Mouse (Mus musculus): ENCODE results near the gene Klre1. TPM values are rescaled to one million over a fixed set of nuclear protein-coding genes. Genes with fewer than 3 reads are reported as not detected.
"Not testable (repeated sequence)": the region's sequence is repeated elsewhere in the genome, so short reads cannot be mapped to it uniquely, and the experiment has no call there.

Gene Klre1
- total RNA-seq, 1 experiment from 2014 or later: not detected

- no peak for DNase-seq
These were observed 13.8 kb downstream of the Klre1 start, which contains the start of gene Klrd1 for GRCm38 (mm10) chr6:129591508-129591907. TSS of gene Klrd1 (plus strand) at chr6:129591782.

- DNase-seq: no peak
These were observed 30.7 kb downstream of the Klre1 start for GRCm38 (mm10) chr6:129608372-129608771.

- no peak for DNase-seq
These were observed 46.0 kb downstream of the Klre1 start, which contains the start of gene Klrk1 for GRCm38 (mm10) chr6:129623735-129624134. TSS of gene Klrk1 (minus strand) at chr6:129623864.

GRCm38 (mm10) chr6:129631046-129631445 is 53.3 kb downstream of the Klre1 start:
- not testable (repeated sequence) for DNase-seq

Other genes with a start within 250 kb of the Klre1 start
- gene 4922502D21Rik, start 246.1 kb upstream of the Klre1 start, total RNA-seq (2021): not detected in 2 replicates
- gene Clec12a, start 235.2 kb upstream of the Klre1 start, total RNA-seq (2021): 0.46 and 0.90 TPM in 2 replicates
- gene Clec12b, start 192.0 kb upstream of the Klre1 start, total RNA-seq (2021): not detected in 2 replicates
- 0.39 and 0.43 TPM in 2 replicates for gene Clec1b, start 180.6 kb upstream of the Klre1 start, total RNA-seq (2021)
- gene Clec9a, start 169.0 kb upstream of the Klre1 start, total RNA-seq (2021): 0.30 TPM in 1 of 2 replicates, not detected in the other
- 4.8 and 6.5 TPM in 2 replicates for gene Clec1a, start 125.9 kb upstream of the Klre1 start, total RNA-seq (2021)
- 0.24 TPM in 1 of 2 replicates, not detected in the other for gene Olr1, start 70.7 kb upstream of the Klre1 start, total RNA-seq (2021)
- gene Tmem52b, start 65.3 kb upstream of the Klre1 start, total RNA-seq (2021): not detected in 2 replicates
- gene Gabarapl1, start 44.7 kb upstream of the Klre1 start, total RNA-seq (2021): 251 and 260 TPM in 2 replicates
- gene Klrd1, start 13.9 kb downstream of the Klre1 start, total RNA-seq (2021): not detected in 2 replicates
- gene Klrk1, start 46.0 kb downstream of the Klre1 start, total RNA-seq (2021): not detected in 2 replicates
- not detected in 2 replicates for gene Klrc3, start 65.4 kb downstream of the Klre1 start, total RNA-seq (2021)
- gene Klrc2, start 82.8 kb downstream of the Klre1 start, total RNA-seq (2021): not detected in 2 replicates
- gene Klrc1, start 101.1 kb downstream of the Klre1 start, total RNA-seq (2021): not detected in 2 replicates
- not detected in 2 replicates for gene Klri1, start 139.2 kb downstream of the Klre1 start, total RNA-seq (2021)
- not detected in 2 replicates for gene Klri2, start 162.6 kb downstream of the Klre1 start, total RNA-seq (2021)
- not detected in 2 replicates for gene Gm156, start 206.4 kb downstream of the Klre1 start, total RNA-seq (2021)